Mouse (Mus musculus): ENCODE data around the gene Ppard. TPM values are rescaled to one million over a fixed set of nuclear protein-coding genes. Genes with fewer than 3 reads are reported as not detected.

Ppard gene
- total and polyA plus RNA-seq, 3 experiments: 39.3 to 65.5 (median 60.3) TPM

GRCm38 (mm10) chr17:28223561-28224391, 8.7 kb upstream of the Ppard start:
- DNase-seq: peak; percentile 97

GRCm38 (mm10) chr17:28224615-28225014, 7.9 kb upstream of the Ppard start:
- no peak for DNase-seq

- peak; percentile 94 for DNase-seq
Observed at GRCm38 (mm10) chr17:28226014-28226413, 6.5 kb upstream of the Ppard start.

DNA sequence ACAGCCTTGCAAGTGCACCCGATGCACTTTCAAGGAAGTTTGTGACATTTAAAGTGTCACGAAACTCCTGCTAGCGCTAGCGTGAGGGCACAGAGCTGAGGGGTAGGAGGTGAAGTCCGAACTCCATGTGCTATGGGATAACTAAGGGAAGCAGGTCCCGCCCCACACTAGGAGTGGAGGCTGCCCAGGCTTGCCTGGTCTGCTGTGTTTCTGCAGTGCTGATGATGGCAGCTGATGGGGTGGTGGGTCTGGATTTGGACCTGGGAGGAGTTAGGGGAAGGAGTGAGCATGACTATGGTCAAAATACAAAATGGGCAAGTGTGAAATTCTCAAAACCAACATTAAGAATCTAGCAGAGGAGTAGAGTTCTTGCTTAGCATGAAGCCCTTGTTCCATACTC, 2.0 kb upstream of the Ppard start:
- DNase-seq: no peak

DNA sequence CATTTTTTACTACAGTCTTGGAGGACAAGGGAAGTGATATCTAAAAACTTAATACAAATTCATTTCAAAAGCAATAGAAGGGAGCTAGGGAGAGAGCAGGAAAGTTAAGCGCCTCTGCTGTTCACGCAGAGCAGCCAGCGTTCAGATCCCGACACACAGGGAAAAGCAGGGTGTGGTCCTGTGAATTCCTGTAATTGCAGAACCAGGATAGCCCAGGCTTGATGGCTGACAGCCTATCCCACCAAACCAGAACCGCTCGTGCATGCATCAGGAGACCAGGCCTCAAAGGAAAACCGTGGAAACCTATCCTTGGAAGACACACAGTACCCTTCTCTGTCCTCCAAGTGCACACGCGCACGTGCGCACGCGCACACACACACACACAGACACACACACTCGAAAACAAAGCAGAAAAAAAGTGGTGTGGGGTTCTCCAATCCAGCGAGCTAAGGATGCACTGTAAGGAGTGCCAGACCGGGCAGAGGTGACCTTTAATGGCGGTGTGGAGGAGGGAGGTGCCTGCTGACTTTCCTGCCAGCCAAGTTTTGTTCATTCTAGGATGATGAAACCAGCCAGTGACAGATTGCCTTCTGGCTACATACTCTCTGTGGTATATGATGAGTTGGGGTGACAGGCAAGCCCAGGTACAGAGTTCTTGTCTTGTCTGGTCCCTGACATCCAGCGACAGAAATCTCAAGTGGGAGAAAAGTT, 1.3 kb upstream of the Ppard start:
- peak; percentile 56 for DNase-seq

- peak; percentile 59 for DNase-seq
Observed at GRCm38 (mm10) chr17:28233091-28233731, 711 bp downstream of the Ppard start.

DNA sequence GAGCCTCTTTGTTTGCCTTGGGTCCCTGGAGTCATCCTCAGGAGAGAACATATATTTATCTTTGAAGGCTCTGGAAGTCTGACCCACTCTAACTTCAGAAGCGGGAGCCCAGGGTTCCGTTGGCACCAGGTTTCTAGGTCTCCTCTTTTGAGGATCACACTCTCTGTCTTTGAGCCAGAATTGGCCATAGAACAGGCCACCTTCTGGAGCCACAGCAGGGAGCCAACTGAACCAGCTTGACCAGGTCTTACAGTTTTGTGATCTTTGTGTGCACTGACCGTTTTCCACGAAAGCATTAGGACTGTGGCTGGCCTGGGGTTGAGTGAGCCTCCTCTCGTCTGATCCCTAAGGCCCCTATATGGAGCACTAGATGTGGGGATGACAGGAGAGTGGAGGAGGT, 2.1 kb downstream of the Ppard start:
- DNase-seq: no peak

DNA sequence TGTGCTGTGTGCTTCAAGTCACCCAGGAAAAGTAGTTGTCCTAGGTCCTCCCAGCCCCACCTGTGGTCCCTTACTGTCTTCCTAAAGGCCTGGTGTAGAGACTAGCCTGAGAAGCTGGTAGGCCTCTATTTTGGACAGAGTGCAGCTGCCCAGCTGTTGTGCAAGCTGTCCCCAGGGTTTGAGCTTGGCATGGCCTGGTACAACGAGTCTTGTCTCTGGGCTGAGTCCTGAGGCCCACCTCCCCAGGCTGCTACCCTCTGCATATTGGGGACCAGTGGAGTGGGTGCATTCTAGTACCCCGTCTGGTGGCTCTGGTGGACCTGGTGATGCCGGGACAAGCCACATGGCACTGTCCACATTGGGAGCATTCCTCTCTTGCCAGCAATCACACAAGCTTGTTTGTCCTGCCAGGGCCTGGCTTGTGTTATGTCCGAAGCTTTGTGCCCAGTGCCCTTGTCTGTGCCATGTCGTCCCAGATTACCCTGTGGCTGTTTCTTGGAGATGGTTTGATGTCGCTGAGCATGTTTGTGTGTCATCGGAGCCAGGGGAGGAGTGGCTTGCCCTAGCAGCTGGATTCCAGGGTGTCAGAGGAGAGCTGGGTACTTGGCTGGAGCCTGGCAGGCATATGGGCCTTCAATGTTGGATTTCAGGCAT, 3.6 kb downstream of the Ppard start:
- DNase-seq: peak; percentile 78

- DNase-seq: no peak
Observed at GRCm38 (mm10) chr17:28236636-28237015, 4.1 kb downstream of the Ppard start.

- DNase-seq: no peak
Observed at GRCm38 (mm10) chr17:28237362-28237761, 4.9 kb downstream of the Ppard start.

DNA sequence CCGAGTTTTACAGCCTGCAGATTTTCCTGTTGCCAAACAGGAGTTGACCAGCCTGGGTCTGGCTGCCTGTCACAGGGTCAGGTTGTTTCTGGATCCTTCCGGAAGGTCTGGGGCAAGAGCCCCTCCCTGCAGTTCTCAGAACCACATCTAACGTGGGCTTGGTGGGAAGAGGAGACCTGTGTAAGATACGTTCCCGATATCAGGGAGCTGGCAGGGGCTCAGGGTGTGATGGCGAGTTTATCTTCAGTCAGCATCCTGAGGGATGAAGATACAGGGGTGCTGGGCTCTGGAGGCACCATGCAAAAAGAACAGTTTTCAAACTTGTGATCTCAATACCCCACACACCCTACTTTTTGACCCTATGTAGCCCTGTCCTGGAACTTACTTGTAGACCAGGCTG, 5.4 kb downstream of the Ppard start:
- no peak for DNase-seq

- no peak for DNase-seq
Observed at GRCm38 (mm10) chr17:28240846-28241245, 8.3 kb downstream of the Ppard start.

DNA sequence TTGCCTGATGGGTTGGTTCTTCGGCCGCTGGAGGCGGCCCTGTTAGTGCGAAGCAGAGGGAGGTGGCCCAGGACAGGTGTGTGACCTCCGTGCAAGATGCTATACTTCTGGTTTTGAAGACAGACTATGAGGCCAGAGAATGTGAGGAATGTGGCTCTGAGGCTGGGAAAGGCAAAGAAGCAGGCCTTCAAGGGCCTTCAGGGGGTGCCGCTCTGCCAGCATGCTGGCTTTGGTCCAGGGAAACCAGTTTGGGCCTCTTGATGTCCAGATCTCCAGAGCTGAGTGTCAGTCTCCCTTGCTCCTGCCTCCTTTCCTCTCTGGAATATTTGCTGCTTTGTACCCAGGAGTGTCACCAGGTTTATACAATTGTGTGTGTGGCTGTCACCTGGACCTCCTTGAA, 9.8 kb downstream of the Ppard start:
- DNase-seq: no peak

DNA sequence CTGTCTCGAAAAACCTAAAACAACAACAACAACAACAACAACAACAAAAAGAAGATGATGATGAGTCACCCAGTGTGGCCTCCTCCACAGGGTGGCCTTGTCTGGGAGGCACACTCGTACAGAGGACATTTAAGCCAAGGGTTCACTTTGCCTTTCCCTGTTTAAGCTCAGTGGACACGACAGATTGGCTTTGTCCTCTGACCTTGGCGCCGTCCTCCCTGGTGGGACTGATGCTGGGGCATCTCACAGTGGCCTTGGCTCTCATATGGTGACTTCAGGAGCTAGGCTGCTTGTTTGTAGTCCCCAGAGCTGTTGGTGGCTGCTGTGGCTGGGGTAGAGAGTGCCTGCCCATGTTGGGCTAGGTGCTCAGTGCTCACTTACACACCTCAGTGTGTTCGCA, 11.7 kb downstream of the Ppard start:
- peak; percentile 60 for DNase-seq

GRCm38 (mm10) chr17:28244714-28245113, 12.2 kb downstream of the Ppard start:
- DNase-seq: no peak

GRCm38 (mm10) chr17:28246640-28247039, 14.1 kb downstream of the Ppard start:
- no peak for DNase-seq

- DNase-seq: no peak
Observed at GRCm38 (mm10) chr17:28247613-28248012, 15.1 kb downstream of the Ppard start.

DNA sequence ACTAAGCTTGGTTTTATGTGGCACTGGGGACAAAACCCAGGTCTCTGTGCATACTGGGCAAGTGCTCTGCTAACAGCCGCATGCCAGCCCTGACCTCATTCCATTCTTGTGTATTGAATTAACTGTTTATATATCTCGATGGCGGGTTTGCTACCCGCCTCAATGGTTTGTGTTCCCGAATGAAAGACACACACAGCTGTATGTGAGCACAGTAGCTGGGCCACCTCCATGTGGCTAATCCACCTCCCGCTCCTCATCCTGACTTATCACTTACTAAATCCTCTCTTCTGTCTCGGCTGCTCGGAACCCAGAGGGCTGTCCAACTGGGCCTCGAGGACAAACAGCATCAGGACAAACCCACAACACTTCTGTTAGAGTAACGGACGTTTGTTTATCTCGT, 16.6 kb downstream of the Ppard start:
- no peak for DNase-seq

DNA sequence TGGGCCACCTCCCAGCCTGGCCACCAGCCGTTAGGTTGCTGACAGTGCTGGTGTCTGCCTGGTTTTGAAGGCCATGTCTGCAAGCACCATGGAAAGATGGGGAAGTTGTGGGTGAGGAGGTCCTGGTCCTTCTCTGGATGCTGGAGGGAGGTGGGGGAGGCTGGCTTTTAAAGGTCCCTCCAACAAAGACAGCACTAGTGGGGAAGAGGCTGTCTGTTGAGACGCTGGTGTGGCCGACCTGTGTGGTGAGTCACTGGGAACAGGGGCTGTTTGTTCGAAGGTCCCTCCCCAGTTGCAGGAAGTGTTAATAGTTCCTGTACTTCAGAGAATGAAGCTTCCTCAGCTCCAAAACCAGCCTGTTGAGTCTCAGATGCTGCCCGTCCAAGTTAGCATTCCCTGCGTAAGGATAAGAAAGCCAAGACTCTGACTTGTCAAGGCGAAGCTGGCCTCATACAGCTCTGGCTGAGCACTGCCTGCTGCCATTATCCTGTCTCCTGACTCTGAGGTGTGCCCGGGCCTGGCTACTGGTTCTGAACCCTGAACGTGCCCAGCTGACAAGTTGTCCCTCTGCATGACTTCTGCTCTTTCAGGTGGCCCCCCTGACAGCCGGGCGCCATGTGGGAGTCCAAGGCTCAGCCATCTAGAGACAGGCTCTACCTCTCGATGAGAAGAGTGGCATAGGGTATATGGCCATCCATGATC, 19.2 kb downstream of the Ppard start:
- no peak for DNase-seq

- DNase-seq: no peak
Observed at GRCm38 (mm10) chr17:28252281-28252648, 19.8 kb downstream of the Ppard start.

DNA sequence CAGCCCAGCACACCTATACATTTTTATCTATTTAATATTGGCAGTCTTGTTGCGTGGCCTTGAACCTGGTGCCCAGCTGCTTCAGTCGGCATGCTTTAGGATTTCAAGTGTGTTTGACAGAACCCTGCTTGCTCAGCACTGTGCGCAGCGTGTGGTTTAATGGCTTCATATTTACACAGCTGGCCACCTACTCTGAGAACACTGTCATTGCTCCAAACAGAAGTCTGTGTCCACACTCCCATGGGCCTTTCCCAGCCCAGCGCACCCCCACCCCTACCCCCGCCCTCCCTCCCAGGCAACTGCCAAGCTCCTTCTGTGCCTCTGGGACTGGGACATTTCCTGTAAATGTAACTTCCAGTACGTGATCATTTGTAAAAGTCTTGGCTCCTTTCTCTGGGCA, 20.7 kb downstream of the Ppard start:
- DNase-seq: no peak

- DNase-seq: no peak
Observed at GRCm38 (mm10) chr17:28254804-28255203, 22.3 kb downstream of the Ppard start.
